Mouse (Mus musculus) MEL (cell line): ENCODE results near the gene Mospd3. TPM values are rescaled to one million over a fixed set of nuclear protein-coding genes. Genes with fewer than 3 reads are reported as not detected.

Source experiments
- DNase-seq: peaks from one replicate; pipeline ENCODE4 v3.0.0; 2011; ENCODE audit warnings: low read depth, low spot score
- H3K27ac ChIP-seq: 2 replicates; pipeline ENCODE4 v1.5.1; 2012; ENCODE audit warnings: low read depth, mild to moderate bottlenecking, control low read depth, low read length, moderate library complexity; ENCODE audit not compliant: control insufficient read depth
- H3K27me3 ChIP-seq, 2 experiments: fragments of 150-350 bp in 1 of 2; sonication (generic) in 1 of 2; 2 replicates each; pipeline ENCODE4 v1.6.1; 2012; ENCODE audit warnings: low read length in 2 of 2, mild to moderate bottlenecking in 2 of 2, improper control_type of control experiment in 1 of 2, moderate library complexity in 1 of 2; ENCODE audit not compliant: insufficient read depth in 2 of 2, control insufficient read depth in 1 of 2
- H3K36me3 ChIP-seq, 2 experiments: 2 replicates each; pipeline ENCODE4 v1.6.1; 2012 to 2014; ENCODE audit warnings: low read length in 2 of 2, improper control_type of control experiment in 1 of 2, inconsistent platforms in 1 of 2, mild to moderate bottlenecking in 1 of 2; ENCODE audit not compliant: insufficient read depth in 2 of 2, control insufficient read depth in 1 of 2
- H3K4me1 ChIP-seq, 2 experiments: fragments of 150-350 bp in 1 of 2; sonication (generic) in 1 of 2; 2 replicates each; pipeline ENCODE4 v1.6.1; 2012; ENCODE audit warnings: low read length in 2 of 2, improper control_type of control experiment in 1 of 2, mild to moderate bottlenecking in 1 of 2; ENCODE audit not compliant: insufficient read depth in 2 of 2, control insufficient read depth in 1 of 2
- H3K4me3 ChIP-seq, 2 experiments: fragments of 150-350 bp in 1 of 2; sonication (generic) in 1 of 2; 2 replicates each; pipeline ENCODE4 v1.5.1; 2012; ENCODE audit warnings: low read depth in 2 of 2, low read length in 2 of 2, mild to moderate bottlenecking in 2 of 2, moderate library complexity in 2 of 2, control low read depth in 1 of 2, improper control_type of control experiment in 1 of 2; ENCODE audit not compliant: control insufficient read depth in 1 of 2, insufficient read depth in 1 of 2
- H3K79me2 ChIP-seq: 2 replicates; pipeline ENCODE4 v1.6.1; 2012; ENCODE audit warnings: mild to moderate bottlenecking, low read length, moderate library complexity; ENCODE audit not compliant: control insufficient read depth, poor library complexity, insufficient read depth
- H3K9ac ChIP-seq: 2 replicates; pipeline ENCODE4 v1.6.1; 2012; ENCODE audit warnings: low read depth, mild to moderate bottlenecking, control low read depth, low read length, moderate library complexity; ENCODE audit not compliant: control insufficient read depth, poor library complexity, severe bottlenecking
- H3K9me3 ChIP-seq: fragments of 150-350 bp; sonication (generic); replicated peaks from 2 replicates; pipeline ENCODE4 v1.6.1; 2012; ENCODE audit warnings: mild to moderate bottlenecking, low read length, improper control_type of control experiment, moderate library complexity; ENCODE audit not compliant: insufficient read depth
- BHLHE40 ChIP-seq: IDR thresholded peaks from 2 replicates; pipeline ENCODE4 v1.6.1; 2012; ENCODE audit warnings: low read depth, mild to moderate bottlenecking, inconsistent platforms, low read length, improper control_type of control experiment, borderline replicate concordance
- CHD1 ChIP-seq: IDR thresholded peaks from 2 replicates; pipeline ENCODE4 v1.6.1; 2012; ENCODE audit warnings: low read depth, mild to moderate bottlenecking, inconsistent platforms, low read length, improper control_type of control experiment
- CTCF ChIP-seq, 3 experiments: IDR thresholded peaks in 2 of 3; conservative IDR thresholded peaks in 1 of 3; 2 replicates each; pipeline ENCODE4 v1.5.1; 2011 to 2012; ENCODE audit warnings: low read length in 3 of 3, low read depth in 2 of 3, mild to moderate bottlenecking in 2 of 3, improper control_type of control experiment in 1 of 3, inconsistent platforms in 1 of 3, mixed read lengths in 1 of 3, moderate library complexity in 1 of 3; ENCODE audit not compliant: control insufficient read depth in 1 of 3, insufficient read depth in 1 of 3, poor library complexity in 1 of 3, severe bottlenecking in 1 of 3
- E2F4 ChIP-seq: IDR thresholded peaks from 2 replicates; pipeline ENCODE4 v1.6.1; 2011; ENCODE audit warnings: low read depth, low read length, improper control_type of control experiment, borderline replicate concordance
- GABPA ChIP-seq: IDR thresholded peaks from 2 replicates; pipeline ENCODE4 v1.6.1; 2012; ENCODE audit warnings: low read depth, mild to moderate bottlenecking, inconsistent platforms, low read length, improper control_type of control experiment, moderate library complexity
- KAT2A ChIP-seq: conservative IDR thresholded peaks from 2 replicates; pipeline ENCODE4 v1.6.1; 2012; ENCODE audit warnings: low read depth, low read length, improper control_type of control experiment, inconsistent platforms
- MAZ ChIP-seq: IDR thresholded peaks from 2 replicates; pipeline ENCODE4 v1.6.1; 2012; ENCODE audit warnings: low read depth, mild to moderate bottlenecking, inconsistent platforms, low read length, improper control_type of control experiment
- MEF2A ChIP-seq: IDR thresholded peaks from 2 replicates; pipeline ENCODE4 v1.6.1; 2014; ENCODE audit warnings: low read depth, mild to moderate bottlenecking, inconsistent platforms, low read length, improper control_type of control experiment; ENCODE audit not compliant: poor library complexity, insufficient replicate concordance, severe bottlenecking; ENCODE audit errors: extremely low read depth
- MXI1 ChIP-seq: IDR thresholded peaks from 2 replicates; pipeline ENCODE4 v1.6.1; 2011; ENCODE audit warnings: mild to moderate bottlenecking, low read depth, low read length, improper control_type of control experiment
- MYB ChIP-seq: IDR thresholded peaks from 2 replicates; pipeline ENCODE4 v1.6.1; 2011; ENCODE audit warnings: mild to moderate bottlenecking, low read depth, low read length, improper control_type of control experiment
- MYC ChIP-seq: IDR thresholded peaks from 2 replicates; pipeline ENCODE4 v1.6.1; 2011; ENCODE audit warnings: low read depth, mild to moderate bottlenecking, low read length, improper control_type of control experiment, moderate library complexity
- NELFE ChIP-seq: IDR thresholded peaks from 2 replicates; pipeline ENCODE4 v1.6.1; 2011; ENCODE audit warnings: low read depth, low read length, improper control_type of control experiment
- RAD21 ChIP-seq: IDR thresholded peaks from 2 replicates; pipeline ENCODE4 v1.6.1; 2011; ENCODE audit warnings: mild to moderate bottlenecking, low read depth, low read length, improper control_type of control experiment
- UBTF ChIP-seq: IDR thresholded peaks from 2 replicates; pipeline ENCODE4 v1.6.1; 2012; ENCODE audit warnings: low read depth, mild to moderate bottlenecking, inconsistent platforms, low read length, improper control_type of control experiment, moderate library complexity, borderline replicate concordance; ENCODE audit not compliant: insufficient read depth
- USF1 ChIP-seq: IDR thresholded peaks from 2 replicates; pipeline ENCODE4 v1.6.1; 2014; ENCODE audit warnings: low read depth, mild to moderate bottlenecking, inconsistent platforms, low read length, improper control_type of control experiment, moderate library complexity
- ZC3H11A ChIP-seq: IDR thresholded peaks from 2 replicates; pipeline ENCODE4 v1.6.1; 2012; ENCODE audit warnings: low read depth, mild to moderate bottlenecking, inconsistent platforms, low read length, improper control_type of control experiment
- ZKSCAN1 ChIP-seq: IDR thresholded peaks from 2 replicates; pipeline ENCODE4 v1.6.1; 2012; ENCODE audit warnings: low read depth, mild to moderate bottlenecking, inconsistent platforms, low read length, improper control_type of control experiment, moderate library complexity
- ZMIZ1 ChIP-seq: IDR thresholded peaks from 2 replicates; pipeline ENCODE4 v1.6.1; 2012; ENCODE audit warnings: low read depth, mild to moderate bottlenecking, inconsistent platforms, low read length, improper control_type of control experiment, moderate library complexity
- ZNF384 ChIP-seq: IDR thresholded peaks from 2 replicates; pipeline ENCODE4 v1.6.1; 2012; ENCODE audit warnings: low read depth, mild to moderate bottlenecking, inconsistent platforms, low read length, improper control_type of control experiment
- polyA plus RNA-seq, 2 experiments: library from polyadenylated mRNA; stranded (reverse) in 1 of 2; unstranded in 1 of 2; fragments of >175 nt in 1 of 2; fragments of >200 nt in 1 of 2; gene quantifications; 2 replicates each; pipeline versions ENCODE4 v1.2.1 to v1.2.4; 2012; ENCODE audit warnings: low replicate concordance in 2 of 2, low read depth in 1 of 2; ENCODE audit not compliant: insufficient read length in 2 of 2, insufficient read depth in 1 of 2, missing spikeins in 1 of 2
- total RNA-seq: library from RNA; depleted of rRNA; stranded (reverse); fragments of 300-350 nt; gene quantifications from 2 replicates; pipeline ENCODE4 v1.2.3, GENCODE M21; 2012

Mospd3 gene
- total and polyA plus RNA-seq, 3 experiments, result 12.4 to 144 TPM; not detected in 1

GRCm38 (mm10) chr5:137553000-137553399 is 47.9 kb downstream of the Mospd3 start:
- DNase-seq, result no peak
- Histone ChIP-seq H3K4me3 (no peak overlapping the region), H3K9ac (no peak overlapping the region), H3K36me3 (no peaks in the 10 kb centered on the region), H3K79me2 (no peaks in the 10 kb centered on the region), H3K4me1 (0 out of 4 replicates have a peak, but pooled peaks cover 0 to 4% of the 10 kb centered on the region in 2 experiments), H3K27ac (no peak overlapping the region), H3K9me3 (no peaks in the 10 kb centered on the region), H3K27me3 (peaks cover 4 to 9% of the 10 kb centered on the region in 2 experiments)
- TF ChIP-seq E2F4 (no peak), MEF2A (no peak), MAZ (no peak), MYC (no peak), GABPA (no peak), MXI1 (no peak), ZKSCAN1 (no peak), NELFE (no peak), ZMIZ1 (no peak), CTCF (IDR thresholded peaks at IDR 0.05 in 2 of 3, conservative IDR thresholded peaks at IDR 0.05 in 1 of 3; ENCODE audit: control insufficient read depth in 1 of 3, insufficient read depth in 1 of 3, low read depth in 2 of 3, low read length in 3 of 3, poor library complexity in 1 of 3, severe bottlenecking in 1 of 3) (no peak)

DNA sequence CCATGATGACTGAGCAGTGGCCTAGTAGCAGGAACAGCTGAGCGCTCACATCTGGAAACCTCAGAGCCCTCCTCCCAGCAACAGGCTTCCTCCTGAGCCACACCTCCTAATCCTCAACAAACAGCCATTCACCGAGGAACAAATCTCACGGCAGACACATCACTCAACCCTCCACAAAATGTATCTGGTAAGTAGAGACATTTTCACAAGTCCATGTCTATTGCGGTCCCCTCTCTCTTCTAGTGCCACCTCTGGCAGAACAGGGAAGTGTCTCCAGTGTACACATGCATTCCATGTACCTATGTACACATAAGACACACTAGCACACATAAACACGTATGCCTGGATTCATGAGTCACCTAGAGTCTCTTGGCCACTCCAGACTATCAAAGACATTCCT is 49.7 kb downstream of the Mospd3 start:
- DNase-seq, result peak; percentile 55
- Histone ChIP-seq H3K4me3 (no peak overlapping the region), H3K79me2 (no peaks in the 10 kb centered on the region), H3K9ac (no peak overlapping the region), H3K27me3 (peaks cover 1 to 4% of the 10 kb centered on the region in 2 experiments), H3K36me3 (no peaks in the 10 kb centered on the region)
- TF ChIP-seq KAT2A (no peak), CTCF (IDR thresholded peaks at IDR 0.05 in 2 of 3, conservative IDR thresholded peaks at IDR 0.05 in 1 of 3; ENCODE audit: control insufficient read depth in 1 of 3, insufficient read depth in 1 of 3, low read depth in 2 of 3, low read length in 3 of 3, poor library complexity in 1 of 3, severe bottlenecking in 1 of 3) (peak; percentile 25 to 57 (median 54); a peak in 5 of 6 replicates), CHD1 (no peak), RAD21 (peak; percentile 25), NELFE (no peak)
- TF ChIP-seq, all 39 proteins: peak for 2
- Histone ChIP-seq H3K4me1 (0 out of 4 replicates have a peak, but pooled peaks cover 0 to 4% of the 10 kb centered on the region in 2 experiments), H3K27ac (no peak overlapping the region), H3K9me3 (no peaks in the 10 kb centered on the region)

DNA sequence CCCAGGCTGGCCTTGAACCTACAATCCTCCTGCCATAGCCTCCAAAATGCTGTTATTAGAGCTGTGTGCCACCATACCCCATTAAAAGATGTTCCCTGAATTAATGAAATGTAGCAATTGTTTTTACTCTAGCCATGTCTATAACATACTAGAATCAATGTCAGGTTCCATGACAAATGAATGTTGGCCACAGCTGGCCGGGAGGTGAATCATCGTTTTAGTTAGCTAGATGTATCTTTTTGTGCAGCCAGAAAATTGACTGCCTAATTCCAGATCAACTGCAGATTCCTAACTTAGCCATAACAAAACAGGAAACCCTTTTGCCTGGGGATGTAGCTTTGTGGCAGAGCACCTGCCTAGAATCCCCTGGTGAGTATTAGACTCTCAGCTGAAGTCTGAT is 51.0 kb downstream of the Mospd3 start:
- TF ChIP-seq USF1 (no peak), KAT2A (no peak), ZNF384 (no peak), MAZ (no peak), CTCF (IDR thresholded peaks at IDR 0.05 in 2 of 3, conservative IDR thresholded peaks at IDR 0.05 in 1 of 3; ENCODE audit: control insufficient read depth in 1 of 3, insufficient read depth in 1 of 3, low read depth in 2 of 3, low read length in 3 of 3, poor library complexity in 1 of 3, severe bottlenecking in 1 of 3) (no peak), MYB (no peak), BHLHE40 (no peak), ZKSCAN1 (no peak), ZC3H11A (no peak), GABPA (no peak), MXI1 (no peak), NELFE (no peak), MYC (no peak), UBTF (no peak)
- H3K4me1 ChIP-seq, result 0 out of 4 replicates have a peak, but pooled peaks cover 0 to 4% of the 10 kb centered on the region in 2 experiments
- H3K27me3 ChIP-seq, result peaks cover 0 to 1% of the 10 kb centered on the region in 2 experiments; a peak in 2 of 4 replicates
- H3K79me2 ChIP-seq, result no peaks in the 10 kb centered on the region
- H3K4me3 ChIP-seq, result no peak overlapping the region
- no peak overlapping the region for H3K27ac ChIP-seq
- no peak overlapping the region for H3K9ac ChIP-seq
- H3K9me3 ChIP-seq, result no peaks in the 10 kb centered on the region
- no peaks in the 10 kb centered on the region for H3K36me3 ChIP-seq
- no peak for DNase-seq
